Mouse (Mus musculus) myocyte (in vitro differentiated cells): ENCODE results near the gene Dab1.

Experiments
- CEBPB ChIP-seq: IDR thresholded peaks from 2 replicates; pipeline ENCODE4 v1.6.1; 2011; ENCODE audit warnings: mild to moderate bottlenecking, moderate library complexity; ENCODE audit not compliant: poor library complexity, insufficient read depth, severe bottlenecking
- MAX ChIP-seq: IDR thresholded peaks from one replicate; pipeline ENCODE4 v1.6.1; 2011; ENCODE audit warnings: low read depth, mild to moderate bottlenecking, control low read depth
- POLR2A ChIP-seq: IDR thresholded peaks from one replicate; pipeline ENCODE4 v1.6.1; 2011; ENCODE audit warnings: low read depth, mild to moderate bottlenecking, control low read depth, moderate library complexity; ENCODE audit not compliant: insufficient read length
- TCF12 ChIP-seq: IDR thresholded peaks from one replicate; pipeline ENCODE4 v1.6.1; 2011; ENCODE audit warnings: mild to moderate bottlenecking, control low read depth; ENCODE audit not compliant: poor library complexity, insufficient read depth, severe bottlenecking
- TCF3 ChIP-seq: IDR thresholded peaks from one replicate; pipeline ENCODE4 v1.6.1; 2011; ENCODE audit warnings: low read depth, control low read depth; ENCODE audit not compliant: insufficient read length
- USF1 ChIP-seq: IDR thresholded peaks from one replicate; pipeline ENCODE4 v1.6.1; 2011; ENCODE audit warnings: low read depth, mild to moderate bottlenecking, control low read depth, moderate library complexity

GRCm38 (mm10) chr4:104178067-104178466 is 558.9 kb downstream of the Dab1 start:
- TF ChIP-seq TCF12 (no peak), USF1 (no peak), POLR2A (no peak), TCF3 (no peak), CEBPB (no peak), MAX (no peak)
